Mouse (Mus musculus) layer of hippocampus, adult 2 months (tissue): ENCODE measurements at regions not wholly inside any gene's neighbourhood (a gene's known extent, or its start where the extent isn't known, plus 50 kb on each side); places are given as distances from the start of the nearest gene placed in this dataset.
A peak's percentile ranks its signal among the peaks of the same experiment; 100 is the strongest.

Experiments used
- DNase-seq, 2 experiments: peaks; one replicate each; pipeline ENCODE4 v3.0.0; 2022; ENCODE audit warnings: low spot score in 2 of 2
- H3K27ac ChIP-seq: fragments of 200-600 bp; 2 replicates; pipeline ENCODE4 v1.8.1; 2022
- H3K4me3 ChIP-seq: fragments of 200-600 bp; 2 replicates; pipeline ENCODE4 v1.8.1; 2022; ENCODE audit warnings: mild to moderate bottlenecking
- CTCF ChIP-seq: fragments of 200-600 bp; conservative IDR thresholded peaks from 2 replicates; pipeline ENCODE4 v1.8.1; 2022; ENCODE audit warnings: antibody characterized with exemption, mild to moderate bottlenecking, moderate library complexity

DNA sequence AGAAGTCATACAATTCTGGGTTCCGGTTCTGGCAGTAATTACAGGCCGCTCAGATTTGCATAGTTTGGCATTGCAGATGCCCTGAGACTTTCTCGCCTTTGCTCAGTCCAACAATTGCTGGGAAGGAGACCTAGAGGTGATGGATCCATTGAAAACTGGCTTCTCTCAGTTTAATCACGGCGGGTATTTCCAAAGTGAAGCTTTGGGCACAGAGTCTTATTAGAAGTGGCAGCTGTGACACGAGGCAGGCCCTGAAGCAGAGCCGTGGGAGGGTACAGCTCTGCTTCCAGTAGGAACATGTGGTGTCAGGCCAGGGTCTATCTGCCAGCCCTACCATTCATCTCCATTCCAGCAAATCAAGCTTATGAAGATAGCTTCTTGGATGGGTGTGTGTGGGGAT, 164.0 kb downstream of the Tex29 start:
- no peak for DNase-seq
- H3K27ac ChIP-seq, result no peak overlapping the region
- TF ChIP-seq CTCF, result no peak
- no peak overlapping the region for H3K4me3 ChIP-seq

DNA sequence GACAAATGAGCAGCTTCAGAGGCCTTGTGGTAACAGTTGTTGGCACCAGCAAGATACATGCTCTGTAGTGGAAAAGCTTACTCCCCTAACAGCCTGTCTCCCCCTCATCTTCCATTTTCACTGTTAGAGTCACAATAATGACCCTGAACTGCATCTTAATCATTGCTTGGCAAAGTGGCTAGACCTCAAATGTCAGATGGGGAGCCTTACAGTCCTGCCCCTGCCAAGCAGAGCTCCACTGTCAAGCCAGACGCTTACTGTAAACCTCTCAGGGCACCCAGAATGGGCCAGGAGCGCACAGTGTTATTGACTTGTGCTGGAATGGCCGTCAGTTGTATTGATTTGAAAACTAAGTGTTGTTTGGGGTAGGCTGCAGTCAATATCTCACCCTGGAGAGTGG, 172.5 kb downstream of the Tex29 start:
- no peak overlapping the region for H3K27ac ChIP-seq
- no peak for DNase-seq
- no peak overlapping the region for H3K4me3 ChIP-seq
- no peak for TF ChIP-seq CTCF

DNA sequence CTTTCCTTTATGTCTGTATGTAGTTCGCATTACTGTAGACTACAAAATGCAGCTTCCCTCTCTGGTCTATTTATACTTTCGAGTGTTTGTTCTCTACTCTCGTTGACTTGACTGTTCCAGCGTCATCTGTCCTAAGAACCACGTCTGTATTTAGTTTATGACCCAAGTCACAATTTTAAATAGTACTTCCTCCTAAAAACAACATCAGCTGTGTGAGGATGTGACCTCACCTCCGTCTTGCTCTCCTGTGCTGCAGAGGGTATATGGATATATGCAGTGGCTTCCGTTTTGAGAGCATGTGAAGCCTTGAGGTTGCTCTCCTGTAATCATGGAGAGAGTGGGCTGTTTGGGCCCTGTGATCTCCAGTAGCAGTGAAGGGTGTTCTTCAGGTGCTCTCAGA, 177.5 kb downstream of the Tex29 start:
- DNase-seq, result no peak
- Histone ChIP-seq H3K4me3 (no peak overlapping the region), H3K27ac (no peak overlapping the region)
- TF ChIP-seq CTCF, result no peak

GRCm38 (mm10) chr8:12019272-12019671, 179.0 kb downstream of the Tex29 start:
- H3K4me3 ChIP-seq, result no peak overlapping the region
- H3K27ac ChIP-seq, result no peak overlapping the region
- DNase-seq, result no peak
- no peak for TF ChIP-seq CTCF

GRCm38 (mm10) chr8:12023669-12024390, 183.6 kb downstream of the Tex29 start:
- no peak for DNase-seq
- TF ChIP-seq CTCF, result no peak
- Histone ChIP-seq H3K27ac (no peak overlapping the region), H3K4me3 (no peak overlapping the region)

GRCm38 (mm10) chr8:12030363-12031116, 190.3 kb downstream of the Tex29 start:
- Histone ChIP-seq H3K4me3 (no peak overlapping the region), H3K27ac (no peak overlapping the region)
- DNase-seq, result peak in 1 of 2 experiments; percentile 19
- TF ChIP-seq CTCF, result no peak

DNA sequence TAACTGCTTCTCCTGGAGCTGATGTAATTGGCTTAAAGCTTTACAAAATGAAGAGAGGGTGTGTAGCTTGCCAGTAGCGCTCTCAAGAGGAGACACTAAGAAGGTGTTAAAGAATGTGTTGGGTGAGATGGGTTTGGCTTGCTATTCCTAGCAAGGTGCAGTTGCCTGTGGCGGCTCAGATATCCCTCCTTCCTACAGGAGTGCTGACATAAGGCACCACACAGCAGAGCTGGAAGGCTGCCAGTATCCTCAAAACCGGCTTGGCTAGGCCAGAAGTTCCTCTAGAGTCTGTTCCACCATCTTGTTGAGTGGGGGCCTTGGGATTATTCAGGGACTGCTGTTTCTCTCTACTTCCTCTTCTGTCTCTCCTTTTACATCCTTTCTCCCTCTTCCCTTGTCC, 191.5 kb downstream of the Tex29 start:
- Histone ChIP-seq H3K4me3 (no peak overlapping the region), H3K27ac (no peak overlapping the region)
- no peak for DNase-seq
- TF ChIP-seq CTCF, result no peak

DNA sequence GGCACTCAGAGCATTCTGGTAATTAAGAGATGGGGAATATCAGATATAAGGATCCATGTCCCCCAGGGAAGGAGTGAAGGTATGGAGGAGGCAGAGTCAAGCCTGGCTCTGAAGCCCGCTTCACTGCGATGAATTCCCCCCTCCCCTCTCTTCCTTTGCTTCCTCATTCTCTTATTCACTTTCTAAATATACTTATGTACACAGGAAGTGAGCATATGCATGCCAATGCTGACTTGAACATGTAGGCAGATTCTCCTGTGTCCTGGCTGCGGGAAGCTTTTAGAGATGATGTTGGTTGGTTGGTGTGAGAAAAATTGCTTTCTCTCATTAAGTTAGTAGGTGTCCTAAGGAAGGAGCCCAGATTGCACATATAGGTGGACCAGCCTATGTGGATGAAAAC, 192.1 kb downstream of the Tex29 start:
- H3K27ac ChIP-seq, result no peak overlapping the region
- DNase-seq, result no peak
- H3K4me3 ChIP-seq, result no peak overlapping the region
- no peak for TF ChIP-seq CTCF

GRCm38 (mm10) chr8:12036349-12036748, 196.1 kb downstream of the Tex29 start:
- TF ChIP-seq CTCF, result no peak
- Histone ChIP-seq H3K4me3 (no peak overlapping the region), H3K27ac (no peak overlapping the region)
- DNase-seq, result no peak

DNA sequence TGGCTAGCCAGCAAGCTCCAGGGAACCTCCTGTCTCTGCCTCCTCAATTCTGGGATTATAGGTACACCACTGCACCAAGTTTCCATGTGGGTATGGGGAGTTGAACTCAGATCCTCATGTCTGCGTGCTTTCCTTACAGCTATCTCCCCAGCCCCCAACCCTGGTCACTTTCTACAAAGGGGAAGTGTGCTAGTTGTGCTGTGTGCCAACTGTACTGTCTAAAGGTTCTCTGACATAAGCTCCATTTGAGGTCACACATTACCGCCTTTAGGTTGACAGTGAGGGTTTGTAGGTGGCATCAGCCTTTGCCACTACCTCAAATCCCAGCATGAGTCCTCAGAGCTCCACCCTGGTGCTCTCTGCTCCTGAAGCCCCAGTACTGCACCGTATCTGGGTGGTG, 200.7 kb downstream of the Tex29 start:
- no peak for TF ChIP-seq CTCF
- no peak for DNase-seq
- Histone ChIP-seq H3K4me3 (no peak overlapping the region), H3K27ac (no peak overlapping the region)

DNA sequence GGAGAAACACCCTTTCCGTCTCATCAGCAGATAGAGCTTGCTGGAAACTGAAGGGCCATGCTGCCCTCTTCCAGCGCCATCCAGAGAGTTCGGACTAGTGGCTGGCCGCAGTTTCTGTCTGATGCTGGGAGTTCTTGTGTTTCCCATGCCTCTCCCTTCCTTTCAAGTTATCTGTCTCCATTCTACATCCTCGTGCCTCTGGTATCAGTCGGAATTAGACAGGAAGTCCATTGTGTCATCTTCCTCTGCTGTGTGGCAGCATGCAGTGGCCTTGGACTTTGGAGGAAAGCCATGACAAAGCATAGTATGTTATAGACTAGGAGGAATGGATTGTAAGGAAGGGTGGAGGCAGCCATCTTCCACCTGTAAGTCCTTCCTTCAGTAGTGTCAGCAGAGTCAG, 201.4 kb downstream of the Tex29 start:
- TF ChIP-seq CTCF, result no peak
- no peak for DNase-seq
- Histone ChIP-seq H3K27ac (no peak overlapping the region), H3K4me3 (no peak overlapping the region)

- no peak for DNase-seq
- TF ChIP-seq CTCF, result no peak
- H3K4me3 ChIP-seq, result no peak overlapping the region
- no peak overlapping the region for H3K27ac ChIP-seq
Measured at GRCm38 (mm10) chr8:12050841-12051240, 210.6 kb downstream of the Tex29 start.

GRCm38 (mm10) chr8:12051357-12051756, 211.1 kb downstream of the Tex29 start:
- no peak for TF ChIP-seq CTCF
- no peak overlapping the region for H3K4me3 ChIP-seq
- no peak overlapping the region for H3K27ac ChIP-seq
- no peak for DNase-seq

- no peak for TF ChIP-seq CTCF
- DNase-seq, result no peak
- no peak overlapping the region for H3K27ac ChIP-seq
- H3K4me3 ChIP-seq, result no peak overlapping the region
Measured at GRCm38 (mm10) chr8:12055931-12056330, 215.7 kb downstream of the Tex29 start.
